Mouse (Mus musculus) CD4-positive, CD25-positive, alpha-beta regulatory T cell, adult 4 months (primary cell): ENCODE data around the gene Rpl10l. TPM values are rescaled to one million over a fixed set of nuclear protein-coding genes. Genes with fewer than 3 reads are reported as not detected.

Experiments used
- ATAC-seq: one replicate; pipeline ENCODE4 v1.8.0; 2017
- polyA plus RNA-seq, 2 experiments: library from polyadenylated mRNA; unstranded; fragments of 100-300 nt; shearing (Covaris generic); gene quantifications; one replicate each; pipeline ENCODE4 v1.2.1; 2017

The Rpl10l gene
- not detected for polyA plus RNA-seq

DNA sequence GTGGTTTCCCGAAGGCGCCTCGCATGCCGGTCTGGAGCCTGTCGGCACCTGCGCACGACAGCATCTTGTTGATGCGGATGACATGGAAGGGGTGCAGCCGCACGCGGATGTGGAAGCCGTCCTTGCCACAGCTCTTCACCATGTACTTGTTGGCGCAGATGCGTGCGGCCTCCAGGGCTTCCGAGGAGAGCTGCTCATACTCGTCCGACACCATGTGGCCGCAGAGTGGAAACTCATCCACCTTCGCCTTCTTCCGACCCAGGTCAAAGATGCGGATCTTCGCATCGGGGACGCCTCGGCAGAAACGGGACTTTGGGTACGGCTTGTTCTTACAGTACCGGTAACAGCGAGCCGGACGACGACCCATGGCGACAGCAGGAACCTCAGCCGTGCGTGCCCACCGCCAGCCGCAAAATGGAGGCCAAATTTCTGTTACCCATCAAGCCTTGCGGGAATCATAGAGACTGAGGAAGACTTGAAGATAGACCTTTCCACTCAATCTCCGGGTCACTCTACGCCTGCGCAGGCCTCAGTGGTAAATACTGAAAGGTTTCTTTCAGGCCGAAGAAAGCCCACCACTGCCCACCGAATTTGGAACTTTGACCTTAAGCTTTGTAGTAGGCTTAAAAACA, at the start of gene Rpl10l:
Rpl10l (minus strand) TSS at position 411 of the 632 bp plus-strand sequence.
- ATAC-seq = no peak

- no peak for ATAC-seq
These were observed 8.3 kb downstream of the Rpl10l start for GRCm38 (mm10) chr12:66275890-66276289.

- ATAC-seq = no peak
These were observed 38.6 kb downstream of the Rpl10l start for GRCm38 (mm10) chr12:66245461-66246099.

- no peak for ATAC-seq
These were observed 50.0 kb downstream of the Rpl10l start for GRCm38 (mm10) chr12:66234158-66234557.
